Mouse (Mus musculus) kidney, adult 2 months (tissue): ENCODE measurements around the gene Cstad. TPM values are rescaled to one million over a fixed set of nuclear protein-coding genes. Genes with fewer than 3 reads are reported as not detected.

Experiments used
- DNase-seq: peaks from one replicate; pipeline ENCODE4 v3.0.0; 2021
- H3K27ac ChIP-seq: fragments of 200-500 bp; 2 replicates; pipeline ENCODE4 v1.5.1; 2012; ENCODE audit warnings: low read depth, low read length, control low read depth, inconsistent platforms; ENCODE audit not compliant: insufficient read depth
- H3K27me3 ChIP-seq: fragments of 200-500 bp; replicated peaks from 2 replicates; pipeline ENCODE4 v1.6.1; 2012; ENCODE audit warnings: mild to moderate bottlenecking, moderate library complexity, low read length, inconsistent platforms; ENCODE audit not compliant: control insufficient read depth, insufficient read depth
- H3K36me3 ChIP-seq: fragments of 200-500 bp; 2 replicates; pipeline ENCODE4 v1.6.1; 2012; ENCODE audit warnings: mild to moderate bottlenecking, moderate library complexity, low read length, inconsistent platforms; ENCODE audit not compliant: control insufficient read depth, insufficient read depth
- H3K4me1 ChIP-seq: fragments of 200-500 bp; 2 replicates; pipeline ENCODE4 v1.6.1; 2011; ENCODE audit warnings: low read length; ENCODE audit not compliant: control insufficient read depth, insufficient read depth
- H3K4me3 ChIP-seq: fragments of 200-500 bp; 2 replicates; pipeline ENCODE4 v1.5.1; 2011; ENCODE audit warnings: mild to moderate bottlenecking, low read depth, low read length, control low read depth; ENCODE audit not compliant: insufficient read depth
- CTCF ChIP-seq: fragments of 200-500 bp; conservative IDR thresholded peaks from 2 replicates; pipeline ENCODE4 v1.5.1; 2011; ENCODE audit warnings: low read depth, mild to moderate bottlenecking, control low read depth, low read length, moderate library complexity, mixed read lengths; ENCODE audit not compliant: insufficient read depth, insufficient read length
- POLR2A ChIP-seq: fragments of 200-500 bp; IDR thresholded peaks from one replicate; pipeline ENCODE4 v1.6.1; 2011; ENCODE audit warnings: low read depth, low read length, control low read depth
- WGBS: fragments of 180-500 bp; shearing (Covaris S2); methylation state at CpG from one replicate; pipeline ENCODE4 v1.1.7; 2018; 5-methylcytosine and 5-hydroxymethylcytosine counted together
- polyA plus RNA-seq: library from polyadenylated mRNA; depleted of rRNA; stranded (reverse); fragments of >200 nt; gene quantifications from 2 replicates; pipeline ENCODE4 v1.2.3, GENCODE M21; 2012

Cstad gene
- polyA plus RNA-seq, 1 experiment, result 1.2 TPM

- TF ChIP-seq POLR2A (no peak), CTCF (no peak)
- Histone ChIP-seq H3K36me3 (no peaks in the 10 kb centered on the region), H3K27ac (peak overlapping the region; percentile 94), H3K4me3 (no peak overlapping the region), H3K27me3 (no peaks in the 10 kb centered on the region), H3K4me1 (peaks cover 4% of the 10 kb centered on the region; the same call in 1 of the 2 replicates)
- no peak for DNase-seq
- WGBS, result 71% methylated on average over 13 of the region's 13 CpGs
Measured at GRCm38 (mm10) chr2:30593636-30594310, 1.1 kb upstream of the Cstad start.

- no peaks in the 10 kb centered on the region for H3K27me3 ChIP-seq
- WGBS, result 86% methylated on average over 4 of the region's 4 CpGs
- DNase-seq, result no peak
- H3K4me1 ChIP-seq, result peaks cover 7% of the 10 kb centered on the region; the same call in 1 of the 2 replicates
- TF ChIP-seq POLR2A (no peak), CTCF (no peak)
- H3K4me3 ChIP-seq, result peak overlapping the region; percentile 72; the same call in 1 of the 2 replicates
- no peaks in the 10 kb centered on the region for H3K36me3 ChIP-seq
- peak overlapping the region; percentile 83; the same call in 1 of the 2 replicates for H3K27ac ChIP-seq
Measured at GRCm38 (mm10) chr2:30595796-30596195, 956 bp downstream of the Cstad start.

GRCm38 (mm10) chr2:30599621-30600020, 4.8 kb downstream of the Cstad start:
- H3K4me1 ChIP-seq, result 0 out of 2 replicates have a peak, but pooled peaks cover 3% of the 10 kb centered on the region
- WGBS, result 37% methylated on average over 3 of the region's 3 CpGs
- no peak for DNase-seq
- H3K4me3 ChIP-seq, result no peak overlapping the region
- TF ChIP-seq CTCF (no peak), POLR2A (no peak)
- no peaks in the 10 kb centered on the region for H3K27me3 ChIP-seq
- H3K27ac ChIP-seq, result peak overlapping the region; percentile 84
- no peaks in the 10 kb centered on the region for H3K36me3 ChIP-seq

- peak; percentile 79 for DNase-seq
- no peaks in the 10 kb centered on the region for H3K36me3 ChIP-seq
- H3K4me1 ChIP-seq, result peaks cover 5% of the 10 kb centered on the region; the same call in 1 of the 2 replicates
- no peaks in the 10 kb centered on the region for H3K27me3 ChIP-seq
- peak overlapping the region; percentile 84 for H3K27ac ChIP-seq
- TF ChIP-seq POLR2A (no peak), CTCF (no peak)
- WGBS, result 10% methylated on average over 9 of the region's 9 CpGs
- peak overlapping the region; percentile 27; the same call in 1 of the 2 replicates for H3K4me3 ChIP-seq
Measured at GRCm38 (mm10) chr2:30600291-30600690, 5.5 kb downstream of the Cstad start.

- H3K27me3 ChIP-seq, result no peaks in the 10 kb centered on the region
- DNase-seq, result peak; percentile 68
- peaks cover 6% of the 10 kb centered on the region; the same call in 1 of the 2 replicates for H3K4me1 ChIP-seq
- TF ChIP-seq POLR2A, result no peak
- no peak for TF ChIP-seq CTCF
- no peaks in the 10 kb centered on the region for H3K36me3 ChIP-seq
- WGBS, result 22% methylated on average over 20 of the region's 20 CpGs
- no peak overlapping the region for H3K4me3 ChIP-seq
- peak overlapping the region; percentile 76 for H3K27ac ChIP-seq
Measured at GRCm38 (mm10) chr2:30600965-30601841, 6.4 kb downstream of the Cstad start.

- H3K27me3 ChIP-seq, result no peaks in the 10 kb centered on the region
- peaks cover 9% of the 10 kb centered on the region; the same call in 1 of the 2 replicates for H3K4me1 ChIP-seq
- TF ChIP-seq CTCF (no peak), POLR2A (no peak)
- H3K4me3 ChIP-seq, result no peak overlapping the region
- peak overlapping the region; percentile 29; the same call in 1 of the 2 replicates for H3K27ac ChIP-seq
- DNase-seq, result no peak
- no peaks in the 10 kb centered on the region for H3K36me3 ChIP-seq
Measured at GRCm38 (mm10) chr2:30602451-30602850, 7.6 kb downstream of the Cstad start.

GRCm38 (mm10) chr2:30603731-30604130, 8.9 kb downstream of the Cstad start:
- no peak overlapping the region for H3K27ac ChIP-seq
- no peaks in the 10 kb centered on the region for H3K27me3 ChIP-seq
- H3K4me3 ChIP-seq, result no peak overlapping the region
- H3K4me1 ChIP-seq, result peaks cover 9% of the 10 kb centered on the region; the same call in 1 of the 2 replicates
- WGBS, result 77% methylated on average over 5 of the region's 5 CpGs
- no peaks in the 10 kb centered on the region for H3K36me3 ChIP-seq
- no peak for DNase-seq
- TF ChIP-seq POLR2A (no peak), CTCF (no peak)
